Mouse (Mus musculus) activated CD4-positive, CD25-positive, alpha-beta regulatory T cell, adult 4 months (primary cell): ENCODE measurements around the gene Hsp90ab1. TPM values are rescaled to one million over a fixed set of nuclear protein-coding genes. Genes with fewer than 3 reads are reported as not detected.
A peak's percentile ranks its signal among the peaks of the same experiment; 100 is the strongest.

Experiments
- ATAC-seq: one replicate; pipeline ENCODE4 v1.8.0; 2017
- polyA plus RNA-seq, 2 experiments: library from polyadenylated mRNA; unstranded; fragments of 100-300 nt; shearing (Covaris generic); gene quantifications; one replicate each; pipeline ENCODE4 v1.2.1; 2017

The Hsp90ab1 gene
- polyA plus RNA-seq, 2 experiments from 2014 or later = 836 to 982 TPM

- ATAC-seq = no peak
Measured at GRCm38 (mm10) chr17:45556514-45557245, 16.4 kb downstream of the Hsp90ab1 start.

GRCm38 (mm10) chr17:45556107-45556489, 17.0 kb downstream of the Hsp90ab1 start:
- no peak for ATAC-seq

GRCm38 (mm10) chr17:45555452-45556106, 17.5 kb downstream of the Hsp90ab1 start, which contains the start of gene Nfkbie:
Gene Nfkbie, plus strand, starts transcription at chr17:45555703.
- peak; percentile 48 for ATAC-seq

GRCm38 (mm10) chr17:45554420-45554819, 18.7 kb downstream of the Hsp90ab1 start:
- ATAC-seq = no peak

GRCm38 (mm10) chr17:45553065-45553464, 20.0 kb downstream of the Hsp90ab1 start:
- ATAC-seq = no peak

GRCm38 (mm10) chr17:45551816-45552451, 21.1 kb downstream of the Hsp90ab1 start:
- peak; percentile 66 for ATAC-seq

GRCm38 (mm10) chr17:45551249-45551796, 21.7 kb downstream of the Hsp90ab1 start:
- ATAC-seq = no peak

- ATAC-seq = no peak
Measured at GRCm38 (mm10) chr17:45550253-45550652, 22.8 kb downstream of the Hsp90ab1 start.

- ATAC-seq = no peak
Measured at GRCm38 (mm10) chr17:45549617-45550181, 23.4 kb downstream of the Hsp90ab1 start, which contains the start of gene Tmem151b. Gene Tmem151b, minus strand, starts transcription at chr17:45549677.

GRCm38 (mm10) chr17:45548541-45549512, 24.2 kb downstream of the Hsp90ab1 start:
- ATAC-seq = no peak

- ATAC-seq = no peak
Measured at GRCm38 (mm10) chr17:45547461-45548190, 25.4 kb downstream of the Hsp90ab1 start.

GRCm38 (mm10) chr17:45546941-45547340, 26.1 kb downstream of the Hsp90ab1 start:
- ATAC-seq = no peak

GRCm38 (mm10) chr17:45545278-45545961, 27.7 kb downstream of the Hsp90ab1 start:
- ATAC-seq = no peak

GRCm38 (mm10) chr17:45544873-45545277, 28.2 kb downstream of the Hsp90ab1 start:
- ATAC-seq = no peak

GRCm38 (mm10) chr17:45544001-45544872, 28.8 kb downstream of the Hsp90ab1 start:
- no peak for ATAC-seq

- ATAC-seq = no peak
Measured at GRCm38 (mm10) chr17:45543115-45543514, 30.0 kb downstream of the Hsp90ab1 start.

GRCm38 (mm10) chr17:45542705-45543104, 30.4 kb downstream of the Hsp90ab1 start:
- no peak for ATAC-seq

GRCm38 (mm10) chr17:45542129-45542528, 30.9 kb downstream of the Hsp90ab1 start:
- ATAC-seq = no peak

- ATAC-seq = no peak
Measured at GRCm38 (mm10) chr17:45539664-45540063, 33.4 kb downstream of the Hsp90ab1 start.
